Mouse (Mus musculus) lung, embryonic 14.5 days (tissue): ENCODE results near the gene Rasl2-9. TPM values are rescaled to one million over a fixed set of nuclear protein-coding genes. Genes with fewer than 3 reads are reported as not detected.
"Not testable (repeated sequence)": the region's sequence is repeated elsewhere in the genome, so short reads cannot be mapped to it uniquely, and the experiment has no call there.

ENCODE experiments used
- ATAC-seq: fragments of 200-750 bp; cut with Nextera tagmentation; 2 replicates; pipeline ENCODE4 v1.8.0; 2017; ENCODE audit warnings: mild to moderate bottlenecking, moderate TSS enrichment, moderate library complexity; ENCODE audit not compliant: insufficient read depth
- DNase-seq: peaks from one replicate; pipeline ENCODE4 v3.0.0-alpha.2; 2015
- H3K27ac ChIP-seq: fragments of 300-500 bp; sonication (generic); 2 replicates; pipeline ENCODE4 v1.5.1; 2014; ENCODE audit warnings: low read depth, mild to moderate bottlenecking, moderate library complexity
- H3K27me3 ChIP-seq: fragments of 300-500 bp; sonication (generic); 2 replicates; pipeline ENCODE4 v1.6.1; 2014; ENCODE audit warnings: low read length, control low read depth; ENCODE audit not compliant: insufficient read depth
- H3K36me3 ChIP-seq: fragments of 300-500 bp; sonication (generic); 2 replicates; pipeline ENCODE4 v1.6.1; 2014; ENCODE audit warnings: control low read depth; ENCODE audit not compliant: insufficient read depth
- H3K4me1 ChIP-seq: fragments of 300-500 bp; sonication (generic); 2 replicates; pipeline ENCODE4 v1.6.1; 2014; ENCODE audit warnings: antibody characterized with exemption, control low read depth; ENCODE audit not compliant: insufficient read depth
- H3K4me2 ChIP-seq: fragments of 300-500 bp; sonication (generic); 2 replicates; pipeline ENCODE4 v1.6.1; 2014; ENCODE audit warnings: mild to moderate bottlenecking
- H3K4me3 ChIP-seq: fragments of 300-500 bp; sonication (generic); 2 replicates; pipeline ENCODE4 v1.5.1; 2014; ENCODE audit warnings: low read depth, low read length
- H3K9ac ChIP-seq: fragments of 300-500 bp; sonication (generic); 2 replicates; pipeline ENCODE4 v1.6.1; 2014
- H3K9me3 ChIP-seq: fragments of 300-500 bp; sonication (generic); 2 replicates; pipeline ENCODE4 v1.6.1; 2016; ENCODE audit warnings: low read depth, low read length, control low read depth
- CTCF ChIP-seq: IDR thresholded peaks from 2 replicates; pipeline ENCODE4 v1.5.1; 2016; ENCODE audit warnings: antibody characterized with exemption, low read depth
- whole genome bisulfite sequencing: fragments of 180-500 bp; shearing (Covaris S2); extraction: QIAGEN DNeasy Blood & Tissue Kit; methylation state at CpG from one replicate; pipeline ENCODE4 v1.1.7; 2014; 5-methylcytosine and 5-hydroxymethylcytosine counted together
- polyA plus RNA-seq: library from polyadenylated mRNA; unstranded; fragments of >200 nt; fragmentation: Nextera tagmentation; extraction: Ambion mirVana; gene quantifications from 2 replicates; pipeline ENCODE4 v1.2.1, GENCODE M21; 2014

Gene Rasl2-9
- polyA plus RNA-seq: 0.31 and 0.61 TPM in 2 replicates

DNA sequence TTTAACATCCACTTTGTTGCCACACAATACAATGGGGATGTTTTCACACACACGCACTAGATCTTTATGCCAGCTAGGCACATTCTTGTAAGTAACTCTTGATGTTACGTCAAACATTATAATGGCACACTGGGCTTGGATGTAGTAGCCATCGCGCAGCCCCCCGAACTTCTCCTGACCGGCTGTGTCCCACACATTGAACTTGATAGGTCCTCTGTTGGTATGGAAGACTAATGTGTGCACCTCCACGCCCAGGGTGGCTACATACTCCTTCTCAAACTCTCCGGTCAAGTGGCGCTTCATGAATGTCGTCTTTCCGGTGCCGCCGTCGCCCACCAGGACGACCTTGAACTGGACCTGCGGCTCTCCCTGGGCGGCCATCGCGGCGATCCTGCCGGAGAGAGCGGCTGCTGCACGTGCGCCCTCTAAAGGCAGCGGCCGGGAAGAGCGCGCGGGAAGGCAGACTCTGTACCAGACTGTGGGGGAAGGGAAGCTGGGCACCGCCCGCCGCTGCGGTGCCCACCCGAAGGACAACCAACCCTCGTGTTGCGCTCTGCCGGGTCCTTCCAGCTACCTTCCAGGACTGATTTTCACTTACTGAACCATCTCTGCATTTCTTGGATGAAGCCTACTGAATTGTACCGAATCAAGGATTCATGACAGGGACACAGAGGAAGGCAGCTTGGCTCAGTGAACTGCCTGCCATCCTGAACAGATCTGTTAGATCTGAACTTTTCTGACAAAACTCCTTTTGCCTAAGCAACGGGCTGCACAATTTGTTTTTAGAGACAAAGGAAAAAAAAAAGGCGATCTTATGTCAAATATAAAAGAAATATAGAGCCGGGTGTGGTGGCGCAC is at the start of gene Rasl2-9:
Gene Rasl2-9, minus strand, starts transcription at position 402 of the 858 bp plus-strand sequence.
- no peaks in the 10 kb centered on the region for H3K9me3 ChIP-seq
- ATAC-seq: peak; percentile 83
- no peaks in the 10 kb centered on the region for H3K27me3 ChIP-seq
- DNase-seq: peak; percentile 84
- H3K36me3 ChIP-seq: no peaks in the 10 kb centered on the region
- H3K4me3 ChIP-seq: peak within 1 kb of the TSS; percentile 24
- H3K27ac ChIP-seq: no peak within 1 kb of the TSS
- 16% methylated on average over 42 of the region's 42 CpGs for WGBS
- H3K4me1 ChIP-seq: no peaks in the 10 kb centered on the region
- peak; percentile 77 for TF ChIP-seq CTCF
- peak within 1 kb of the TSS; percentile 36; the same call in 1 of the 2 replicates for H3K9ac ChIP-seq
- H3K4me2 ChIP-seq: peak within 1 kb of the TSS; percentile 57

- not testable (repeated sequence) for DNase-seq, H3K27ac ChIP-seq, ATAC-seq, H3K4me3 ChIP-seq, H3K36me3 ChIP-seq, H3K27me3 ChIP-seq, H3K9me3 ChIP-seq, H3K4me1 ChIP-seq, H3K9ac ChIP-seq, H3K4me2 ChIP-seq
These were observed 23.8 kb upstream of the Rasl2-9 start, which contains the start of gene Vmn1r55 for GRCm38 (mm10) chr7:5149570-5149969. Gene Vmn1r55, minus strand, starts transcription at chr7:5149670.

DNA sequence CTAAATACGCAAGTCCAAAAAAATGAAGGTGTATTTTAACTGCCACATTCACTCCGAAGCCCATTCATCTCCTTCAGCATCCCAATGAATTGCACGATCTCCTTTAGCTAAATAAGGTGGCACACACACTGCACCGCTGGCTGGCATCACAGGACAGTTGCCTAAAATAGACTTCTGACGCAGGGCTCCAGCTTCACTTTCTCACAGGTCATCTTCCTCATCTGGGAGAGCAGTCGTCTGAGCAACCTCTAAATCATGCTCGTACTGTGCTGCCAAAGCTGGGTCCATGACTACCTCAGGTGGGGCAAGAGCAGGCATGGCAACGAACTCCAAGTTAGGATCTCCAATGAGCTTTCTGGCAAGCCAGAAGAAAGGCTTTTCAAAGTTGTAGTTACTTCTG is 672 bp downstream of the Rasl2-9 start:
- Histone ChIP-seq H3K27ac (no peak overlapping the region), H3K9ac (no peak overlapping the region), H3K9me3 (no peaks in the 10 kb centered on the region), H3K4me1 (no peaks in the 10 kb centered on the region), H3K27me3 (no peaks in the 10 kb centered on the region), H3K36me3 (no peaks in the 10 kb centered on the region), H3K4me2 (no peak overlapping the region), H3K4me3 (no peak overlapping the region)
- no peak for TF ChIP-seq CTCF
- DNase-seq (no peak), ATAC-seq (no peak)
- WGBS: 83% methylated on average over 8 of the region's 8 CpGs

DNA sequence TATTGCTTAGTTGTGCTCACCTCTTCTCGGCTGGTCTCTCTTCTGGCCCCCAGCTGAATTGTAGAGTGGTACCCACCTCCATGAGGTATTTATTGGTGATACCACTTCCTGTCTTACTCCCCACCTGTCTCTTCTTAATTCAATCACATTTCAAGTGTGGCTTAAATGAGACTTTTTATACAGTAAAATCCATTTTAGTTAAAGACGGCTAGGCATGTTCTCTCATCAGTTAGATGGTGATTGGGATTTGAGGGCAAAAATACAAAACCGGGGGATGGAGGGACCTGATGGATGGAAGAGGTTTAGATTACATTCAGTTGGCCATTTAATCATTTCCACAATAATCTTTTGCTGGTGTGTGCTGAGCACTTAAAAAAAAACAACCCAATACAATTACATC is 8.9 kb downstream of the Rasl2-9 start, which contains the start of gene Rfpl4:
Gene Rfpl4, minus strand, starts transcription at position 101 of the 400 bp plus-strand sequence.
- no peak within 1 kb of the TSS for H3K4me3 ChIP-seq
- H3K9ac ChIP-seq: no peak within 1 kb of the TSS
- WGBS: 85% methylated on average over 3 of the region's 3 CpGs
- no peak for DNase-seq
- H3K4me2 ChIP-seq: no peak within 1 kb of the TSS
- H3K27ac ChIP-seq: no peak within 1 kb of the TSS
- TF ChIP-seq CTCF: no peak
- no peak for ATAC-seq
- no peaks in the 10 kb centered on the region for H3K4me1 ChIP-seq
- no peaks in the 10 kb centered on the region for H3K9me3 ChIP-seq
- no peaks in the 10 kb centered on the region for H3K27me3 ChIP-seq
- H3K36me3 ChIP-seq: no peaks in the 10 kb centered on the region

- Histone ChIP-seq H3K36me3 (no peaks in the 10 kb centered on the region), H3K4me2 (no peak overlapping the region), H3K27ac (no peak overlapping the region), H3K27me3 (no peaks in the 10 kb centered on the region), H3K9me3 (no peaks in the 10 kb centered on the region), H3K4me1 (no peaks in the 10 kb centered on the region), H3K4me3 (no peak overlapping the region), H3K9ac (no peak overlapping the region)
- TF ChIP-seq CTCF: no peak
- ATAC-seq (no peak), DNase-seq (peak; percentile 31)
- 18% methylated on average over 3 of the region's 3 CpGs for WGBS
These were observed 13.0 kb downstream of the Rasl2-9 start for GRCm38 (mm10) chr7:5112701-5113100.

DNA sequence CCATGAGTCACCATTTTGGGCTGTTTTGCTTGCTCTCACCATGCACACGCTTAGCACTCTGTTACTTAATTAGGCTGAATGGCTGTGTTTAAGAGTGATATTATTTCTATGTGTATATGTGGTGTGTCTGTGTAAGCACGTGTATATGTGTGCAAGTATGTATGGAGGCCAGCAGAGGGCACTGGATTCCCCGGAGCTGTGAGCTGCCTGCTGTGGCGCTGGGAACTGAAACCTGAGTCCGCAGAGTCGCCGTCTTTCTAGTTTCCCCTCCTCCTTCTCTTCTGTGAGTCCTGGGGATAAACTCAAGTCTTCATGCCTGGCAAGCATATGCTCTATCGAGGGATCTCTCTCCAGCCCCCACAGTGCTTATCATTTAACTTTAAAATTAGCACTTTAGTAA is 16.4 kb downstream of the Rasl2-9 start:
- TF ChIP-seq CTCF: no peak
- DNase-seq (no peak), ATAC-seq (no peak)
- WGBS: 83% methylated on average over 8 of the region's 8 CpGs
- Histone ChIP-seq H3K4me2 (no peak overlapping the region), H3K4me1 (no peaks in the 10 kb centered on the region), H3K27ac (no peak overlapping the region), H3K27me3 (no peaks in the 10 kb centered on the region), H3K4me3 (no peak overlapping the region), H3K9me3 (no peaks in the 10 kb centered on the region), H3K36me3 (no peaks in the 10 kb centered on the region), H3K9ac (no peak overlapping the region)

DNA sequence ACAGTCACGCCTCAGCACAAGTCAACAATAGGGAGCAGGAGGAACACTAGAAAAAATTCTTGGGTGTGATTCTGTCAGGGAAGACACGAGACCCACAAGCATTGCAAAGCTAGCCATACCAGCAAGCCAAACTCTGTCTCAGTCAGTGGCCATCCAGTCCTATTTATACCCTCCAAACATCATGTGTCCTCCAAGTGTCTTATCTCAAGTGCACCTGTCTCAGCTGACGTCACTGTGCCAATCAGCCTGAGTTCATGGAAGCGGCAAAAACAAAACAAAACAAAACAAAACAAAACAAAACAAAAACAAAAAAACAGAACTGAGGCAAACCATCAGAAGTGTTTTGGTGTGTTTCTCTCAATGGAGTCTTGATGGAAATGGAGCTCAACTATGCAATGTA is 17.5 kb downstream of the Rasl2-9 start:
- H3K4me1 ChIP-seq: no peaks in the 10 kb centered on the region
- DNase-seq: no peak
- WGBS: 72% methylated on average over 4 of the region's 4 CpGs

More for the DNA sequence above, 17.5 kb downstream of the Rasl2-9 start:
- H3K27me3 ChIP-seq: no peaks in the 10 kb centered on the region
- no peak overlapping the region for H3K4me3 ChIP-seq
- no peak for TF ChIP-seq CTCF
- H3K27ac ChIP-seq: no peak overlapping the region
- H3K36me3 ChIP-seq: no peaks in the 10 kb centered on the region
- no peak for ATAC-seq
- no peak overlapping the region for H3K9ac ChIP-seq
- no peak overlapping the region for H3K4me2 ChIP-seq
- no peaks in the 10 kb centered on the region for H3K9me3 ChIP-seq
